Mouse (Mus musculus) ES-E14 (cell line): ENCODE results near the gene Zfp975.
"Not testable (repeated sequence)": the region's sequence is repeated elsewhere in the genome, so short reads cannot be mapped to it uniquely, and the experiment has no call there.

ENCODE experiments used
- CHD2 ChIP-seq: IDR thresholded peaks from 2 replicates; pipeline ENCODE4 v1.6.1; 2014; ENCODE audit warnings: mild to moderate bottlenecking, low read depth, low read length, inconsistent platforms
- HCFC1 ChIP-seq: IDR thresholded peaks from 2 replicates; pipeline ENCODE4 v1.6.1; 2012; ENCODE audit warnings: low read length, inconsistent platforms, borderline replicate concordance; ENCODE audit not compliant: insufficient read depth
- MAFK ChIP-seq: IDR thresholded peaks from 2 replicates; pipeline ENCODE4 v1.6.1; 2014; ENCODE audit warnings: mild to moderate bottlenecking, low read depth, low read length, inconsistent platforms; ENCODE audit not compliant: insufficient read depth
- ZC3H11A ChIP-seq: IDR thresholded peaks from 2 replicates; pipeline ENCODE4 v1.6.1; 2012; ENCODE audit warnings: low read depth, mild to moderate bottlenecking, inconsistent platforms, low read length, borderline replicate concordance

GRCm38 (mm10) chr7:42680081-42680480, 12.5 kb downstream of the Zfp975 start:
- not testable (repeated sequence) for TF ChIP-seq ZC3H11A, HCFC1, CHD2, MAFK
